Mouse (Mus musculus): ENCODE measurements around the gene D230025D16Rik. TPM values are rescaled to one million over a fixed set of nuclear protein-coding genes. Genes with fewer than 3 reads are reported as not detected.

The D230025D16Rik gene
- total RNA-seq, 2 experiments from 2014 or later, result 18.5 to 19.5 TPM

Other genes starting within 250 kb of the D230025D16Rik start
- not detected for gene Ces2h, start 224.3 kb upstream of the D230025D16Rik start, total RNA-seq (2021)
- gene Ces3a, start 176.5 kb upstream of the D230025D16Rik start, total RNA-seq (2021), result not detected
- under 1 TPM in 1 of 2 experiments, not detected in 1; 0.23 TPM for gene Ces3b, start 141.4 kb upstream of the D230025D16Rik start, total RNA-seq (2021)
- gene Ces4a, start 93.3 kb upstream of the D230025D16Rik start, total RNA-seq (2021), result not detected
- gene Cbfb, start 54.5 kb upstream of the D230025D16Rik start, total RNA-seq (2021), result 10 to 100 TPM; 20.2 to 26.8 TPM
- 1 to 10 TPM; 4.1 to 4.9 TPM for gene B3gnt9, start 30.0 kb downstream of the D230025D16Rik start, total RNA-seq (2021)
- 1 to 10 TPM; 4.4 to 6.9 TPM for gene Tradd, start 39.5 kb downstream of the D230025D16Rik start, total RNA-seq (2021)
- gene Fbxl8, start 39.5 kb downstream of the D230025D16Rik start, total RNA-seq (2021), result 1 to 10 TPM; 2.4 to 2.7 TPM
- 1 to 10 TPM; 1.5 to 2.2 TPM for gene Hsf4, start 44.7 kb downstream of the D230025D16Rik start, total RNA-seq (2021)
- gene Nol3, start 51.0 kb downstream of the D230025D16Rik start, total RNA-seq (2021), result 10 to 100 TPM; 17.2 to 20.1 TPM
- gene 4931428F04Rik, start 64.7 kb downstream of the D230025D16Rik start, total RNA-seq (2021), result 1 to 10 TPM; 1.8 to 2.0 TPM
- 1 to 10 TPM; 4.9 to 7.1 TPM for gene Exoc3l, start 71.0 kb downstream of the D230025D16Rik start, total RNA-seq (2021)
- 10 to 100 TPM; 19.8 to 21.5 TPM for gene E2f4, start 72.5 kb downstream of the D230025D16Rik start, total RNA-seq (2021)
- under 1 TPM; 0.81 to 0.91 TPM for gene Elmo3, start 80.5 kb downstream of the D230025D16Rik start, total RNA-seq (2021)
- gene Lrrc29, start 101.1 kb downstream of the D230025D16Rik start, total RNA-seq (2021), result 1 to 10 TPM; 1.3 to 1.9 TPM
- gene Tmem208, start 101.2 kb downstream of the D230025D16Rik start, total RNA-seq (2021), result 10 to 100 TPM; 23.4 to 25.3 TPM
- 1 to 10 TPM; 6.1 to 7.2 TPM for gene Fhod1, start 122.8 kb downstream of the D230025D16Rik start, total RNA-seq (2021)
- under 1 TPM; 0.29 to 0.56 TPM for gene Slc9a5, start 123.7 kb downstream of the D230025D16Rik start, total RNA-seq (2021)
- not detected for gene Plekhg4, start 148.1 kb downstream of the D230025D16Rik start, total RNA-seq (2021)
- under 1 TPM in 1 of 2 experiments, not detected in 1; 0.44 TPM for gene Kctd19, start 188.4 kb downstream of the D230025D16Rik start, total RNA-seq (2021)
- under 1 TPM; 0.42 to 0.73 TPM for gene Lrrc36, start 188.4 kb downstream of the D230025D16Rik start, total RNA-seq (2021)
- 10 to 100 TPM; 51.4 TPM for gene Tppp3, start 246.4 kb downstream of the D230025D16Rik start, total RNA-seq (2021)

Data from heart, postnatal 25 days (tissue).